Mouse (Mus musculus): ENCODE measurements around the gene Il34. TPM values are rescaled to one million over a fixed set of nuclear protein-coding genes. Genes with fewer than 3 reads are reported as not detected.

Gene Il34
- polyA plus RNA-seq, 1 experiment from 2014 or later, result 8.8 TPM

- Histone ChIP-seq H3K9me3 (ENCODE audit: control insufficient read depth, low read length) (no peaks in the 10 kb centered on the region), H3K36me3 (ENCODE audit: control insufficient read depth, insufficient read depth, low read length) (peaks cover 15% of the 10 kb centered on the region), H3K9ac (ENCODE audit: low read depth, low read length) (no peak overlapping the region), H3K27me3 (replicated peaks; ENCODE audit: control insufficient read depth, insufficient read depth, low read length) (no peaks in the 10 kb centered on the region), H3K27ac (ENCODE audit: low read depth, low read length) (no peak overlapping the region), H3K4me2 (ENCODE audit: low read length) (no peak overlapping the region), H3K4me3 (ENCODE audit: low read length) (no peak overlapping the region), H3K4me1 (ENCODE audit: control insufficient read depth, insufficient read depth, low read depth, low read length) (no peaks in the 10 kb centered on the region)
- WGBS, result 91% methylated on average over 5 of the region's 5 CpGs
- ATAC-seq, result no peak
Observed at GRCm38 (mm10) chr8:110742452-110742818, 63.3 kb downstream of the Il34 start.

- Histone ChIP-seq H3K4me3 (ENCODE audit: low read length) (no peak overlapping the region), H3K27me3 (replicated peaks; ENCODE audit: control insufficient read depth, insufficient read depth, low read length) (no peaks in the 10 kb centered on the region), H3K9ac (ENCODE audit: low read depth, low read length) (no peak overlapping the region), H3K9me3 (ENCODE audit: control insufficient read depth, low read length) (no peaks in the 10 kb centered on the region), H3K27ac (ENCODE audit: low read depth, low read length) (no peak overlapping the region; the same call in 1 of the 2 replicates), H3K36me3 (ENCODE audit: control insufficient read depth, insufficient read depth, low read length) (peaks cover 20% of the 10 kb centered on the region), H3K4me1 (ENCODE audit: control insufficient read depth, insufficient read depth, low read depth, low read length) (no peaks in the 10 kb centered on the region), H3K4me2 (ENCODE audit: low read length) (no peak overlapping the region)
- 76% methylated on average over 15 of the region's 15 CpGs for WGBS
- no peak for ATAC-seq
Observed at GRCm38 (mm10) chr8:110741816-110742451, 63.8 kb downstream of the Il34 start.

- Histone ChIP-seq H3K27ac (ENCODE audit: low read depth, low read length) (no peak overlapping the region), H3K4me3 (ENCODE audit: low read length) (no peak overlapping the region), H3K27me3 (replicated peaks; ENCODE audit: control insufficient read depth, insufficient read depth, low read length) (no peaks in the 10 kb centered on the region), H3K9me3 (ENCODE audit: control insufficient read depth, low read length) (no peaks in the 10 kb centered on the region), H3K4me1 (ENCODE audit: control insufficient read depth, insufficient read depth, low read depth, low read length) (no peaks in the 10 kb centered on the region), H3K36me3 (ENCODE audit: control insufficient read depth, insufficient read depth, low read length) (peaks cover 27% of the 10 kb centered on the region), H3K4me2 (ENCODE audit: low read length) (no peak overlapping the region), H3K9ac (ENCODE audit: low read depth, low read length) (no peak overlapping the region)
- 88% methylated on average over 5 of the region's 5 CpGs for WGBS
- ATAC-seq, result no peak
Observed at GRCm38 (mm10) chr8:110740629-110741175, 65.0 kb downstream of the Il34 start.

- no peak for ATAC-seq
- H3K36me3 ChIP-seq (ENCODE audit: control insufficient read depth, insufficient read depth, low read length), result peaks cover 37% of the 10 kb centered on the region
- H3K27me3 ChIP-seq (replicated peaks; ENCODE audit: control insufficient read depth, insufficient read depth, low read length), result no peaks in the 10 kb centered on the region
- WGBS, result 91% methylated on average over 35 of the region's 35 CpGs
- no peak overlapping the region for H3K4me3 ChIP-seq (ENCODE audit: low read length)
- no peaks in the 10 kb centered on the region for H3K4me1 ChIP-seq (ENCODE audit: control insufficient read depth, insufficient read depth, low read depth, low read length)
- H3K4me2 ChIP-seq (ENCODE audit: low read length), result no peak overlapping the region
- no peak overlapping the region for H3K9ac ChIP-seq (ENCODE audit: low read depth, low read length)
- H3K9me3 ChIP-seq (ENCODE audit: control insufficient read depth, low read length), result no peaks in the 10 kb centered on the region
- H3K27ac ChIP-seq (ENCODE audit: low read depth, low read length), result no peak overlapping the region
Observed at GRCm38 (mm10) chr8:110738591-110739195, 67.0 kb downstream of the Il34 start.

GRCm38 (mm10) chr8:110733036-110733435 lies 72.7 kb downstream of the Il34 start:
- ATAC-seq, result no peak
- Histone ChIP-seq H3K4me2 (ENCODE audit: low read length) (no peak overlapping the region), H3K27ac (ENCODE audit: low read depth, low read length) (no peak overlapping the region), H3K4me3 (ENCODE audit: low read length) (no peak overlapping the region), H3K9ac (ENCODE audit: low read depth, low read length) (no peak overlapping the region), H3K36me3 (ENCODE audit: control insufficient read depth, insufficient read depth, low read length) (peaks cover 61% of the 10 kb centered on the region), H3K4me1 (ENCODE audit: control insufficient read depth, insufficient read depth, low read depth, low read length) (no peaks in the 10 kb centered on the region), H3K9me3 (ENCODE audit: control insufficient read depth, low read length) (no peaks in the 10 kb centered on the region), H3K27me3 (replicated peaks; ENCODE audit: control insufficient read depth, insufficient read depth, low read length) (no peaks in the 10 kb centered on the region)
- WGBS, result 78% methylated on average over 8 of the region's 8 CpGs

GRCm38 (mm10) chr8:110731346-110731859 lies 74.3 kb downstream of the Il34 start:
- Histone ChIP-seq H3K27me3 (replicated peaks; ENCODE audit: control insufficient read depth, insufficient read depth, low read length) (no peaks in the 10 kb centered on the region), H3K36me3 (ENCODE audit: control insufficient read depth, insufficient read depth, low read length) (peaks cover 64% of the 10 kb centered on the region), H3K4me3 (ENCODE audit: low read length) (no peak overlapping the region), H3K9me3 (ENCODE audit: control insufficient read depth, low read length) (no peaks in the 10 kb centered on the region), H3K4me1 (ENCODE audit: control insufficient read depth, insufficient read depth, low read depth, low read length) (peaks cover 9% of the 10 kb centered on the region), H3K27ac (ENCODE audit: low read depth, low read length) (no peak overlapping the region), H3K4me2 (ENCODE audit: low read length) (no peak overlapping the region), H3K9ac (ENCODE audit: low read depth, low read length) (no peak overlapping the region)
- WGBS, result 91% methylated on average over 8 of the region's 8 CpGs
- no peak for ATAC-seq

GRCm38 (mm10) chr8:110726893-110727292 lies 78.8 kb downstream of the Il34 start:
- peaks cover 47% of the 10 kb centered on the region for H3K4me1 ChIP-seq (ENCODE audit: control insufficient read depth, insufficient read depth, low read depth, low read length)
- ATAC-seq, result peak; percentile 8; the same call in 1 of the 2 replicates
- WGBS, result 10% methylated on average over 18 of the region's 18 CpGs
- H3K27ac ChIP-seq (ENCODE audit: low read depth, low read length), result no peak overlapping the region
- no peaks in the 10 kb centered on the region for H3K27me3 ChIP-seq (replicated peaks; ENCODE audit: control insufficient read depth, insufficient read depth, low read length)
- no peak overlapping the region; the same call in 1 of the 2 replicates for H3K4me2 ChIP-seq (ENCODE audit: low read length)
- no peaks in the 10 kb centered on the region for H3K9me3 ChIP-seq (ENCODE audit: control insufficient read depth, low read length)
- peak overlapping the region; percentile 33; the same call in 1 of the 2 replicates for H3K9ac ChIP-seq (ENCODE audit: low read depth, low read length)
- H3K36me3 ChIP-seq (ENCODE audit: control insufficient read depth, insufficient read depth, low read length), result peaks cover 42% of the 10 kb centered on the region
- H3K4me3 ChIP-seq (ENCODE audit: low read length), result no peak overlapping the region

- 31% methylated on average over 7 of the region's 7 CpGs for WGBS
- Histone ChIP-seq H3K4me2 (ENCODE audit: low read length) (peak overlapping the region; percentile 96), H3K4me3 (ENCODE audit: low read length) (peak overlapping the region; percentile 2; the same call in 1 of the 2 replicates), H3K9me3 (ENCODE audit: control insufficient read depth, low read length) (no peaks in the 10 kb centered on the region), H3K27me3 (replicated peaks; ENCODE audit: control insufficient read depth, insufficient read depth, low read length) (no peaks in the 10 kb centered on the region), H3K9ac (ENCODE audit: low read depth, low read length) (peak overlapping the region; percentile 47), H3K27ac (ENCODE audit: low read depth, low read length) (peak overlapping the region; percentile 81), H3K4me1 (ENCODE audit: control insufficient read depth, insufficient read depth, low read depth, low read length) (peaks cover 53% of the 10 kb centered on the region), H3K36me3 (ENCODE audit: control insufficient read depth, insufficient read depth, low read length) (peaks cover 36% of the 10 kb centered on the region)
- peak; percentile 45 for ATAC-seq
Observed at GRCm38 (mm10) chr8:110725084-110725838, 80.5 kb downstream of the Il34 start.

GRCm38 (mm10) chr8:110724493-110724892 lies 81.2 kb downstream of the Il34 start:
- peak overlapping the region; percentile 99 for H3K9ac ChIP-seq (ENCODE audit: low read depth, low read length)
- H3K4me2 ChIP-seq (ENCODE audit: low read length), result peak overlapping the region; percentile 96
- WGBS, result 72% methylated on average over 3 of the region's 3 CpGs
- no peaks in the 10 kb centered on the region for H3K9me3 ChIP-seq (ENCODE audit: control insufficient read depth, low read length)
- ATAC-seq, result no peak
- no peaks in the 10 kb centered on the region for H3K27me3 ChIP-seq (replicated peaks; ENCODE audit: control insufficient read depth, insufficient read depth, low read length)
- peak overlapping the region; percentile 81 for H3K27ac ChIP-seq (ENCODE audit: low read depth, low read length)
- peaks cover 29% of the 10 kb centered on the region for H3K36me3 ChIP-seq (ENCODE audit: control insufficient read depth, insufficient read depth, low read length)
- H3K4me1 ChIP-seq (ENCODE audit: control insufficient read depth, insufficient read depth, low read depth, low read length), result peaks cover 60% of the 10 kb centered on the region
- H3K4me3 ChIP-seq (ENCODE audit: low read length), result no peak overlapping the region; the same call in 1 of the 2 replicates

Data from hindbrain, embryonic 16.5 days (tissue).